Mouse (Mus musculus): ENCODE measurements around the gene Schip1.

GRCm38 (mm10) chr3:68604962-68605361, 540.4 kb downstream of the Schip1 start:
- TF ChIP-seq POLR2A (IDR thresholded peaks at IDR 0.05; ENCODE audit: low read depth, low read length), result no peak
- no peak for TF ChIP-seq CTCF (conservative IDR thresholded peaks at IDR 0.05; ENCODE audit: insufficient read depth, insufficient read length, low read depth, low read length)

All from kidney, adult 2 months (tissue).